Mouse (Mus musculus) midbrain, embryonic 12.5 days (tissue): ENCODE measurements around the gene E2f8. TPM values are rescaled to one million over a fixed set of nuclear protein-coding genes. Genes with fewer than 3 reads are reported as not detected.

Source experiments
- ATAC-seq: fragments of 200-750 bp; cut with Nextera tagmentation; 2 replicates; pipeline ENCODE4 v1.8.0; 2017; ENCODE audit warnings: low read depth, moderate TSS enrichment, moderate library complexity; ENCODE audit not compliant: low FRiP score
- H3K27ac ChIP-seq: fragments of 300-500 bp; sonication (generic); replicated peaks from 2 replicates; pipeline ENCODE4 v1.5.1; 2016; ENCODE audit warnings: mild to moderate bottlenecking
- H3K27me3 ChIP-seq: fragments of 300-500 bp; sonication (generic); 2 replicates; pipeline ENCODE4 v1.6.1; 2016; ENCODE audit warnings: mild to moderate bottlenecking
- H3K36me3 ChIP-seq: fragments of 300-500 bp; sonication (generic); 2 replicates; pipeline ENCODE4 v1.6.1; 2016
- H3K4me1 ChIP-seq: fragments of 300-500 bp; sonication (generic); 2 replicates; pipeline ENCODE4 v1.6.1; 2016
- H3K4me2 ChIP-seq: fragments of 300-500 bp; sonication (generic); replicated peaks from 2 replicates; pipeline ENCODE4 v1.6.1; 2016; ENCODE audit warnings: mild to moderate bottlenecking, moderate library complexity
- H3K4me3 ChIP-seq: fragments of 300-500 bp; sonication (generic); 2 replicates; pipeline ENCODE4 v1.5.1; 2016; ENCODE audit warnings: mild to moderate bottlenecking
- H3K9ac ChIP-seq: fragments of 300-500 bp; sonication (generic); replicated peaks from 2 replicates; pipeline ENCODE4 v1.6.1; 2016; ENCODE audit warnings: mild to moderate bottlenecking, moderate library complexity
- H3K9me3 ChIP-seq: fragments of 300-500 bp; sonication (generic); 2 replicates; pipeline ENCODE4 v1.6.1; 2016; ENCODE audit warnings: mild to moderate bottlenecking
- WGBS: fragments of 180-500 bp; shearing (Covaris S2); methylation state at CpG from one replicate; pipeline ENCODE4 v1.1.7; 2016; 5-methylcytosine and 5-hydroxymethylcytosine counted together
- polyA plus RNA-seq: library from polyadenylated mRNA; unstranded; fragments of >200 nt; fragmentation: Nextera tagmentation; extraction: Ambion mirVana; gene quantifications from 2 replicates; pipeline ENCODE4 v1.2.1, GENCODE M21; 2016

E2f8 gene
- polyA plus RNA-seq, 1 experiment from 2014 or later, result 12.8 TPM

GRCm38 (mm10) chr7:48870579-48871180 lies 10.7 kb downstream of the E2f8 start:
- ATAC-seq, result no peak
- Histone ChIP-seq H3K4me1 (no peaks in the 10 kb centered on the region), H3K27me3 (no peaks in the 10 kb centered on the region), H3K9ac (no peak overlapping the region), H3K27ac (no peak overlapping the region), H3K4me3 (no peak overlapping the region), H3K9me3 (no peaks in the 10 kb centered on the region), H3K36me3 (peaks cover 84% of the 10 kb centered on the region), H3K4me2 (no peak overlapping the region)
- 92% methylated on average over 21 of the region's 21 CpGs for WGBS

GRCm38 (mm10) chr7:48870144-48870543 lies 11.3 kb downstream of the E2f8 start:
- H3K27me3 ChIP-seq, result no peaks in the 10 kb centered on the region
- 93% methylated on average over 6 of the region's 6 CpGs for WGBS
- H3K4me3 ChIP-seq, result no peak overlapping the region
- H3K9me3 ChIP-seq, result no peaks in the 10 kb centered on the region
- ATAC-seq, result no peak
- no peaks in the 10 kb centered on the region for H3K4me1 ChIP-seq
- peaks cover 84% of the 10 kb centered on the region for H3K36me3 ChIP-seq
- no peak overlapping the region for H3K9ac ChIP-seq
- H3K4me2 ChIP-seq, result no peak overlapping the region
- H3K27ac ChIP-seq, result no peak overlapping the region

- H3K27ac ChIP-seq, result no peak overlapping the region
- no peaks in the 10 kb centered on the region for H3K9me3 ChIP-seq
- ATAC-seq, result no peak
- H3K9ac ChIP-seq, result no peak overlapping the region
- H3K36me3 ChIP-seq, result peaks cover 68% of the 10 kb centered on the region
- no peaks in the 10 kb centered on the region for H3K4me1 ChIP-seq
- no peaks in the 10 kb centered on the region for H3K27me3 ChIP-seq
- no peak overlapping the region for H3K4me2 ChIP-seq
- 92% methylated on average over 18 of the region's 18 CpGs for WGBS
- H3K4me3 ChIP-seq, result no peak overlapping the region
These were observed 13.8 kb downstream of the E2f8 start for GRCm38 (mm10) chr7:48867576-48867975.

GRCm38 (mm10) chr7:48864671-48865458 lies 16.5 kb downstream of the E2f8 start:
- H3K9ac ChIP-seq, result no peak overlapping the region
- no peaks in the 10 kb centered on the region for H3K4me1 ChIP-seq
- H3K4me3 ChIP-seq, result no peak overlapping the region
- H3K27ac ChIP-seq, result no peak overlapping the region
- H3K27me3 ChIP-seq, result no peaks in the 10 kb centered on the region
- WGBS, result 91% methylated on average over 9 of the region's 9 CpGs
- peaks cover 41% of the 10 kb centered on the region for H3K36me3 ChIP-seq
- no peak for ATAC-seq
- no peaks in the 10 kb centered on the region for H3K9me3 ChIP-seq
- H3K4me2 ChIP-seq, result no peak overlapping the region

- Histone ChIP-seq H3K36me3 (peaks cover 34% of the 10 kb centered on the region), H3K4me3 (no peak overlapping the region), H3K9me3 (no peaks in the 10 kb centered on the region)
These were observed 17.2 kb downstream of the E2f8 start for GRCm38 (mm10) chr7:48864199-48864598.

GRCm38 (mm10) chr7:48861796-48862195 lies 19.6 kb downstream of the E2f8 start:
- H3K9me3 ChIP-seq, result no peaks in the 10 kb centered on the region
- H3K36me3 ChIP-seq, result peaks cover 20% of the 10 kb centered on the region
- ATAC-seq, result no peak
- H3K4me2 ChIP-seq, result no peak overlapping the region
- no peak overlapping the region for H3K27ac ChIP-seq
- no peaks in the 10 kb centered on the region for H3K27me3 ChIP-seq
- H3K4me3 ChIP-seq, result no peak overlapping the region
- 94% methylated on average over 4 of the region's 4 CpGs for WGBS
- H3K4me1 ChIP-seq, result no peaks in the 10 kb centered on the region
- no peak overlapping the region for H3K9ac ChIP-seq

More at GRCm38 (mm10) chr7:48864199-48864598, 17.2 kb downstream of the E2f8 start:
- no peak for ATAC-seq
- H3K27me3 ChIP-seq, result no peaks in the 10 kb centered on the region
- no peak overlapping the region for H3K27ac ChIP-seq
- H3K4me1 ChIP-seq, result no peaks in the 10 kb centered on the region
- no peak overlapping the region for H3K9ac ChIP-seq
- no peak overlapping the region for H3K4me2 ChIP-seq

- Histone ChIP-seq H3K9ac (no peak overlapping the region), H3K4me3 (no peak overlapping the region), H3K36me3 (peaks cover 14% of the 10 kb centered on the region; the same call in 1 of the 2 replicates), H3K27me3 (no peaks in the 10 kb centered on the region), H3K9me3 (no peaks in the 10 kb centered on the region), H3K4me2 (no peak overlapping the region), H3K27ac (no peak overlapping the region), H3K4me1 (no peaks in the 10 kb centered on the region)
- ATAC-seq, result no peak
- WGBS, result 71% methylated on average over 1 of the region's 1 CpGs
These were observed 20.4 kb downstream of the E2f8 start for GRCm38 (mm10) chr7:48860948-48861347.

GRCm38 (mm10) chr7:48859362-48859761 lies 22.0 kb downstream of the E2f8 start:
- H3K27ac ChIP-seq, result no peak overlapping the region
- no peak overlapping the region for H3K4me2 ChIP-seq
- H3K9me3 ChIP-seq, result no peaks in the 10 kb centered on the region
- 91% methylated on average over 4 of the region's 4 CpGs for WGBS
- no peaks in the 10 kb centered on the region for H3K27me3 ChIP-seq
- ATAC-seq, result no peak
- H3K4me3 ChIP-seq, result no peak overlapping the region
- H3K4me1 ChIP-seq, result no peaks in the 10 kb centered on the region
- H3K36me3 ChIP-seq, result peaks cover 3% of the 10 kb centered on the region; the same call in 1 of the 2 replicates
- H3K9ac ChIP-seq, result no peak overlapping the region

- Histone ChIP-seq H3K4me1 (no peaks in the 10 kb centered on the region), H3K36me3 (no peaks in the 10 kb centered on the region), H3K27ac (no peak overlapping the region), H3K4me2 (no peak overlapping the region), H3K27me3 (no peaks in the 10 kb centered on the region), H3K9ac (no peak overlapping the region), H3K9me3 (no peaks in the 10 kb centered on the region), H3K4me3 (no peak overlapping the region)
- no peak for ATAC-seq
- WGBS, result 77% methylated on average over 1 of the region's 1 CpGs
These were observed 23.1 kb downstream of the E2f8 start for GRCm38 (mm10) chr7:48858257-48858656.

- 97% methylated on average over 3 of the region's 3 CpGs for WGBS
These were observed 25.9 kb downstream of the E2f8 start for GRCm38 (mm10) chr7:48855461-48855860.

GRCm38 (mm10) chr7:48853496-48853895 lies 27.9 kb downstream of the E2f8 start:
- ATAC-seq, result no peak
- WGBS, result 92% methylated on average over 13 of the region's 13 CpGs
- H3K9me3 ChIP-seq, result no peaks in the 10 kb centered on the region
- no peak overlapping the region for H3K27ac ChIP-seq
- no peaks in the 10 kb centered on the region for H3K36me3 ChIP-seq
- no peaks in the 10 kb centered on the region for H3K4me1 ChIP-seq
- 0 out of 2 replicates have a peak, but pooled peaks cover 3% of the 10 kb centered on the region for H3K27me3 ChIP-seq
- no peak overlapping the region for H3K4me3 ChIP-seq
- H3K9ac ChIP-seq, result no peak overlapping the region
- H3K4me2 ChIP-seq, result no peak overlapping the region

More at GRCm38 (mm10) chr7:48855461-48855860, 25.9 kb downstream of the E2f8 start:
- H3K4me2 ChIP-seq, result no peak overlapping the region
- 0 out of 2 replicates have a peak, but pooled peaks cover 3% of the 10 kb centered on the region for H3K27me3 ChIP-seq
- H3K4me3 ChIP-seq, result no peak overlapping the region
- no peak overlapping the region for H3K9ac ChIP-seq
- H3K4me1 ChIP-seq, result no peaks in the 10 kb centered on the region
- H3K36me3 ChIP-seq, result no peaks in the 10 kb centered on the region
- H3K27ac ChIP-seq, result no peak overlapping the region
- no peaks in the 10 kb centered on the region for H3K9me3 ChIP-seq
- ATAC-seq, result no peak

GRCm38 (mm10) chr7:48851529-48852104 lies 29.8 kb downstream of the E2f8 start:
- Histone ChIP-seq H3K4me1 (peaks cover 7% of the 10 kb centered on the region; the same call in 1 of the 2 replicates), H3K9me3 (no peaks in the 10 kb centered on the region), H3K9ac (no peak overlapping the region), H3K27me3 (peaks cover 6% of the 10 kb centered on the region), H3K27ac (no peak overlapping the region), H3K36me3 (no peaks in the 10 kb centered on the region), H3K4me2 (no peak overlapping the region), H3K4me3 (no peak overlapping the region)
- WGBS, result 47% methylated on average over 6 of the region's 6 CpGs
- ATAC-seq, result no peak
